Mouse (Mus musculus) CH12.LX (cell line): ENCODE data around the gene AA986860. TPM values are rescaled to one million over a fixed set of nuclear protein-coding genes. Genes with fewer than 3 reads are reported as not detected.
A peak's percentile ranks its signal among the peaks of the same experiment; 100 is the strongest.

ENCODE experiments used
- DNase-seq: peaks from one replicate; pipeline ENCODE4 v3.0.0-alpha.2; 2013; ENCODE audit errors: extremely low read depth
- H3K27ac ChIP-seq: 2 replicates; pipeline ENCODE4 v1.5.1; 2012; ENCODE audit warnings: low read depth, mild to moderate bottlenecking, control low read depth, moderate library complexity; ENCODE audit not compliant: insufficient read depth
- H3K27me3 ChIP-seq: replicated peaks from 2 replicates; pipeline ENCODE3; 2012; ENCODE audit warnings: inconsistent platforms
- H3K36me3 ChIP-seq, 2 experiments: replicated peaks in 1 of 2; 2 replicates each; pipeline versions ENCODE3 to v1.6.1; 2012; ENCODE audit warnings: inconsistent platforms in 1 of 2, low read length in 1 of 2, mild to moderate bottlenecking in 1 of 2, mixed read lengths in 1 of 2, moderate library complexity in 1 of 2; ENCODE audit not compliant: control insufficient read depth in 1 of 2, insufficient read depth in 1 of 2
- H3K4me1 ChIP-seq, 2 experiments: 2 replicates each; pipeline ENCODE4 v1.6.1; 2012; ENCODE audit warnings: inconsistent platforms in 1 of 2, moderate library complexity in 1 of 2; ENCODE audit not compliant: insufficient read depth in 2 of 2, control insufficient read depth in 1 of 2
- H3K4me2 ChIP-seq: 2 replicates; pipeline ENCODE4 v1.6.1; 2012; ENCODE audit warnings: low read depth, mild to moderate bottlenecking, control low read depth; ENCODE audit not compliant: poor library complexity, insufficient read depth, severe bottlenecking
- H3K4me3 ChIP-seq, 3 experiments: fragments of 150-350 bp in 1 of 3; sonication (generic) in 1 of 3; replicated peaks in 1 of 3; 2 replicates each; pipeline versions ENCODE3 to v1.5.1; 2011 to 2012; ENCODE audit warnings: low read depth in 2 of 3, low read length in 2 of 3, mild to moderate bottlenecking in 2 of 3, moderate library complexity in 2 of 3, control low read depth in 1 of 3, improper control_type of control experiment in 1 of 3, inconsistent platforms in 1 of 3, mixed read lengths in 1 of 3; ENCODE audit not compliant: poor library complexity in 1 of 3
- H3K79me2 ChIP-seq: replicated peaks from 2 replicates; pipeline ENCODE4 v1.6.1; 2012; ENCODE audit warnings: mild to moderate bottlenecking, moderate library complexity; ENCODE audit not compliant: control insufficient read depth, poor library complexity, insufficient read depth, severe bottlenecking; ENCODE audit errors: extremely low read depth
- H3K9ac ChIP-seq: 2 replicates; pipeline ENCODE4 v1.6.1; 2012; ENCODE audit warnings: low read depth, mild to moderate bottlenecking, control low read depth, moderate library complexity; ENCODE audit not compliant: insufficient read depth
- H3K9me3 ChIP-seq: replicated peaks from 2 replicates; pipeline ENCODE3; 2012; ENCODE audit warnings: low read length, inconsistent platforms, mixed read lengths
- BHLHE40 ChIP-seq: IDR thresholded peaks from 2 replicates; pipeline ENCODE4 v1.6.1; 2011; ENCODE audit warnings: mild to moderate bottlenecking, low read depth, low read length, improper control_type of control experiment
- CTCF ChIP-seq, 2 experiments: IDR thresholded peaks in 1 of 2; conservative IDR thresholded peaks in 1 of 2; 2 replicates each; pipeline ENCODE4 v1.5.1; 2011 to 2012; ENCODE audit warnings: low read depth in 2 of 2, low read length in 2 of 2, improper control_type of control experiment in 1 of 2, inconsistent platforms in 1 of 2, mild to moderate bottlenecking in 1 of 2, moderate library complexity in 1 of 2
- EP300 ChIP-seq: IDR thresholded peaks from 2 replicates; pipeline ENCODE4 v1.6.1; 2011; ENCODE audit warnings: low read length, improper control_type of control experiment
- ETS1 ChIP-seq: conservative IDR thresholded peaks from 2 replicates; pipeline ENCODE4 v1.6.1; 2012; ENCODE audit warnings: low read depth, mild to moderate bottlenecking, inconsistent platforms, low read length, improper control_type of control experiment, moderate library complexity
- GABPA ChIP-seq: IDR thresholded peaks from 2 replicates; pipeline ENCODE4 v1.6.1; 2012; ENCODE audit warnings: low read depth, low read length, improper control_type of control experiment, inconsistent platforms; ENCODE audit not compliant: insufficient replicate concordance
- HCFC1 ChIP-seq: IDR thresholded peaks from 2 replicates; pipeline ENCODE4 v1.6.1; 2012; ENCODE audit warnings: low read depth, mild to moderate bottlenecking, inconsistent platforms, low read length, improper control_type of control experiment
- JUN ChIP-seq: IDR thresholded peaks from 2 replicates; pipeline ENCODE4 v1.6.1; 2011; ENCODE audit warnings: low read depth, mild to moderate bottlenecking, low read length, improper control_type of control experiment, moderate library complexity; ENCODE audit not compliant: insufficient read depth
- MAFK ChIP-seq: IDR thresholded peaks from 2 replicates; pipeline ENCODE4 v1.6.1; 2011; ENCODE audit warnings: low read length, improper control_type of control experiment; ENCODE audit not compliant: insufficient replicate concordance
- MAZ ChIP-seq: IDR thresholded peaks from 2 replicates; pipeline ENCODE4 v1.6.1; 2012; ENCODE audit warnings: low read depth, mild to moderate bottlenecking, inconsistent platforms, low read length, improper control_type of control experiment, moderate library complexity
- MEF2A ChIP-seq: IDR thresholded peaks from 2 replicates; pipeline ENCODE4 v1.6.1; 2014; ENCODE audit warnings: low read depth, mild to moderate bottlenecking, inconsistent platforms, low read length, improper control_type of control experiment, borderline replicate concordance
- MXI1 ChIP-seq: IDR thresholded peaks from 2 replicates; pipeline ENCODE4 v1.6.1; 2011; ENCODE audit warnings: mild to moderate bottlenecking, low read depth, low read length, improper control_type of control experiment
- NELFE ChIP-seq: IDR thresholded peaks from 2 replicates; pipeline ENCODE4 v1.6.1; 2011; ENCODE audit warnings: low read depth, low read length, improper control_type of control experiment
- POLR2A ChIP-seq: IDR thresholded peaks from 2 replicates; pipeline ENCODE4 v1.6.1; 2011; ENCODE audit warnings: low read depth, mild to moderate bottlenecking, improper control_type of control experiment, low read length
- POLR2AphosphoS2 ChIP-seq: IDR thresholded peaks from 2 replicates; pipeline ENCODE4 v1.6.1; 2011; ENCODE audit warnings: low read depth, low read length, improper control_type of control experiment
- RCOR1 ChIP-seq: conservative IDR thresholded peaks from 2 replicates; pipeline ENCODE4 v1.6.1; 2012; ENCODE audit warnings: low read depth, mild to moderate bottlenecking, inconsistent platforms, low read length, improper control_type of control experiment
- SMC3 ChIP-seq: IDR thresholded peaks from 2 replicates; pipeline ENCODE4 v1.6.1; 2011; ENCODE audit warnings: low read depth, low read length, improper control_type of control experiment
- TBP ChIP-seq: conservative IDR thresholded peaks from 2 replicates; pipeline ENCODE4 v1.6.1; 2011; ENCODE audit warnings: low read depth, low read length, improper control_type of control experiment
- TCF12 ChIP-seq: IDR thresholded peaks from 2 replicates; pipeline ENCODE4 v1.6.1; 2014; ENCODE audit warnings: low read depth, mild to moderate bottlenecking, inconsistent platforms, low read length, improper control_type of control experiment
- UBTF ChIP-seq: IDR thresholded peaks from 2 replicates; pipeline ENCODE4 v1.6.1; 2012; ENCODE audit warnings: low read depth, mild to moderate bottlenecking, inconsistent platforms, low read length, improper control_type of control experiment, moderate library complexity
- USF2 ChIP-seq: conservative IDR thresholded peaks from 2 replicates; pipeline ENCODE4 v1.6.1; 2011; ENCODE audit warnings: low read depth, low read length, improper control_type of control experiment
- ZKSCAN1 ChIP-seq: IDR thresholded peaks from 2 replicates; pipeline ENCODE4 v1.6.1; 2012; ENCODE audit warnings: low read depth, inconsistent platforms, low read length, improper control_type of control experiment, borderline replicate concordance
- ZNF384 ChIP-seq: IDR thresholded peaks from 2 replicates; pipeline ENCODE4 v1.6.1; 2012; ENCODE audit warnings: low read depth, low read length, improper control_type of control experiment, inconsistent platforms
- dilution Hi-C: fragments of 300-500 bp; cut with MboI; formaldehyde crosslinking; loops from 2 replicates; pipeline ENCODE4 v1.14.3; 2020; ENCODE audit warnings: low sequenced_read_pairs; ENCODE audit not compliant: extremely low pct_unique_long_range_greater_than_20kb, extremely low pct_ligation_motif_present
- in situ Hi-C: fragments of 300-500 bp; cut with MboI; formaldehyde crosslinking; loops from 3 replicates; pipeline ENCODE4 v1.14.3; 2019; ENCODE audit warnings: low sequenced_read_pairs, low pct_ligation_motif_present, low pct_unique_long_range_greater_than_20kb, mixed read lengths
- polyA plus RNA-seq: library from polyadenylated mRNA; unstranded; fragments of >175 nt; gene quantifications from 2 replicates; pipeline ENCODE4 v1.2.1, GENCODE M21; 2012; ENCODE audit warnings: low read depth; ENCODE audit not compliant: insufficient read length
- total RNA-seq, 2 experiments: library from RNA; depleted of rRNA; stranded (reverse); fragments of 300-350 nt in 1 of 2; fragments of >200 nt in 1 of 2; gene quantifications; 2 replicates each; pipeline ENCODE4 v1.2.3; 2012 to 2014

Gene AA986860
- total and polyA plus RNA-seq, 3 experiments: 0.25 to 0.61 (median 0.28) TPM

DNA sequence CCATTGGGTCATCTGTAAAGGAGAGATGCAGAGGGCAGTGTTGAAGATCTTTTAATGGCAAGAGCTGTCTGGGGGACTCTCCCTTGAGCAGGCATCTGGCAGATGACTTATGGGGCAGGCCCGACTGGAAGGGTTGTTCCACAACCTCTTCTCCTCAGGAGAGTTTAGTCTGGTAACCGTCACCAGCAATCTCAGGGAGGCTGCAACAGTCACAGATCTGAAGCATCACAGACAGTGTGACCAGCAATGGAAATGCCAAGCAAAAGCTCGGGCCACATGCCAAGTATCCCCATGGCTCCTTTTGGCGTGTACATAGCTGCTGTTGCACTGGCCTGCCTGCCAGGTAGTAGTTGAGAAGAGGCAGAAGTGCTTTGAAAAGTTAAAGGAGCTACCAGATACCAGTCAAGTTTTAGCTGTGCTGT lies 8.5 kb downstream of the AA986860 start:
- H3K79me2 ChIP-seq: no peaks in the 10 kb centered on the region
- H3K4me2 ChIP-seq: no peak overlapping the region
- H3K9me3 ChIP-seq: no peaks in the 10 kb centered on the region
- H3K4me1 ChIP-seq: peaks cover 5 to 40% of the 10 kb centered on the region in 2 experiments; a peak in 3 of 4 replicates
- dilution Hi-C loops (no loop called here), in situ Hi-C loops (no loop called here)
- peak; percentile 81 for DNase-seq
- no peaks in the 10 kb centered on the region for H3K36me3 ChIP-seq
- H3K9ac ChIP-seq: no peak overlapping the region
- H3K27ac ChIP-seq: no peak overlapping the region
- peak overlapping the region in 1 of 3 experiments; percentile 47 for H3K4me3 ChIP-seq
- no peak for TF ChIP-seq MEF2A
- peak; percentile 58 for TF ChIP-seq ETS1
- 0 out of 2 replicates have a peak, but pooled peaks have one; percentile 18 for TF ChIP-seq TCF12
- TF ChIP-seq HCFC1: no peak
- 0 out of 2 replicates have a peak, but pooled peaks have one; percentile 19 for TF ChIP-seq EP300
- 0 out of 2 replicates have a peak, but pooled peaks have one; percentile 7 for TF ChIP-seq TBP
- no peaks in the 10 kb centered on the region for H3K27me3 ChIP-seq

DNA sequence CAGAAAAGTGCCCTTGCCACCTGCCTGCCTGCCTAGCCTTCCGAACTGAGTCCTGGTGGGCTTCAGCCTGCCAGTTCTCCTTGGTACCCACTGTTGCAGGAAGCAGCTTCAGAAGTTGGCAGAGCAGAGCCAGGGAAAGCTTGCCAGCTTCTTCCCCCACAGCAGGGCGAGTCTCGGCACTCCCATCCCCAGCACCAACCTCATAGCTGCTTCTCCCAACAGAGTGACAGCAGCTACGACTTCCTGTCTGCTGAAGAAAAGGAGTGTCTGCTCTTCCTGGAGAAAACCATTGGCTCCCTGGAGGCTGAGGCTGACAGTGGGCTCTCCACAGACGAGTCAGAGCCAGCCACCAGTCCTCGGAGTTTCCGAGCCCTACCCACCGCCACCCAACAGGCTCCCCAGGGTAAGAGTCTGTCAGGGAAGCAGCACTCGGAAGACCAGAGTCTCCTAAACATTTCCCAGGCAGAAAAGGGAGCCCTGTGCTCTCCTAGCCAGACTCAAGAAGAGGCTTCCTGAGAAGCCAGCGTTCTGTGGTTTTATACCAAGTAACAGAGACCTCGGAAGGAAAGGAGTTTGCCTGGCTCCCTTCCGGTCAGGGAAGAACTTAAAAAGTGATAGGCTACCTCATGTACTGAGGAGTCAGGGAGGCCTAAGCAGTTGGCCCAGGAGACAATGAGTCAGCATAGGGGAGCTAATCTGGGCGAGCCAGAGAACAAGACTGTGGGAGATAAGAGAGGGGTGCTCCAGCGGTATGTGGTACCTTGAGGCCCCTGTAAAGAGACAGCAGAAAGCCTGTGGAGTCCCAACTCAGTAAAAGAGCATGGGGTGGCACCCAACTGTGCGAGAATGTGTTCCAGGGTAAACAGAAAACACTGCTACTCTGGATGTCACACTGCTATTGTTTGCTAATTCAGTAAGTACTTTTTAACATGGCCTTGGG lies 9.3 kb downstream of the AA986860 start:
- no peak overlapping the region for H3K27ac ChIP-seq
- no peak overlapping the region for H3K4me2 ChIP-seq
- H3K9ac ChIP-seq: no peak overlapping the region
- in situ Hi-C loops: no loop called here
- no peaks in the 10 kb centered on the region for H3K79me2 ChIP-seq
- peaks cover 5 to 40% of the 10 kb centered on the region in 2 experiments; a peak in 3 of 4 replicates for H3K4me1 ChIP-seq
- dilution Hi-C loops: no loop called here
- no peaks in the 10 kb centered on the region for H3K27me3 ChIP-seq
- DNase-seq: peak; percentile 37
- H3K4me3 ChIP-seq: peak overlapping the region in 1 of 3 experiments; percentile 47
- no peaks in the 10 kb centered on the region for H3K9me3 ChIP-seq
- TF ChIP-seq ZKSCAN1 (no peak), POLR2AphosphoS2 (no peak), MAZ (no peak), CTCF (conservative IDR thresholded peaks at IDR 0.05 in 1 of 2, IDR thresholded peaks at IDR 0.05 in 1 of 2; ENCODE audit: low read depth in 2 of 2, low read length in 2 of 2) (no peak), SMC3 (no peak), EP300 (no peak), JUN (no peak), POLR2A (no peak), RCOR1 (no peak), BHLHE40 (no peak), GABPA (no peak), MAFK (no peak), UBTF (no peak), HCFC1 (no peak), MEF2A (no peak), NELFE (no peak), ZNF384 (no peak), USF2 (no peak), MXI1 (no peak), TCF12 (no peak)
- no peaks in the 10 kb centered on the region for H3K36me3 ChIP-seq
